21 mouse cellular contexts compared by ENCODE assay signal in genomic region chr5:110102853-110103625, GRCm38 (mm10). TPM values are rescaled to one million over a fixed set of nuclear protein-coding genes. Genes with fewer than 3 reads are reported as not detected.
DNase-seq lines count a peak whose midpoint lies in the region; ATAC-seq and TF ChIP-seq lines count a peak whose summit lies in the region.
"Had no signal": no experiment of that assay in that cellular context is flagged by ENCODE, and none has a peak within 500 bp of the region (broad histone marks: within the 10 kb centered on the region; RNA-seq: fewer than 3 reads in every experiment).

No protein-coding gene starts in this region.

- 95% methylated on average over 19 of the region's 19 CpGs for WGBS in kidney, embryonic 14.5 days

- intact Hi-C loops in left cerebral cortex, postnatal 10 days (cut with DNase I), result no loop called here
- intact Hi-C loops in left cerebral cortex, adult 2 months (cut with DNase I), result loop anchor here (10.0 kb wide), 2 partner anchors 108 to 1448 kb away; partner anchors contain the start of gene Zfp932

- peak; percentile 6 for DNase-seq in adrenal gland, adult 8-10 months
- DNase-seq in adrenal gland, postnatal 36 days, result no peak
- DNase-seq in left cerebral cortex, postnatal 10 days (ENCODE audit: extremely low spot score in 1 of 2, low spot score in 2 of 2), result peak; percentile 1 to 36
- no peak for DNase-seq in left cerebral cortex, adult 2 months (ENCODE audit: extremely low spot score in 1 of 2, low spot score in 2 of 2)
- DNase-seq in R1 (ENCODE audit: low read depth, low spot score), result peak; percentile 31
- DNase-seq in right cerebral cortex, postnatal 14 days, result peak; percentile 13
- DNase-seq in kidney, adult 11 months, result no peak
- DNase-seq: gastrocnemius, postnatal 10 days; heart, postnatal 4 days; kidney, adult 18-20 months; kidney, postnatal 14 days; left cerebral cortex, postnatal 4 days; lung, adult 18-20 months; lung, postnatal 14 days; thymus, postnatal 4 days had no signal

- no peak overlapping the region for H3K4me3 ChIP-seq in left cerebral cortex, adult 2 months
- H3K4me3 ChIP-seq in kidney, embryonic 14.5 days (ENCODE audit: low read length), result no peak overlapping the region
- H3K4me3 ChIP-seq: embryonic facial prominence, embryonic 15.5 days; heart, adult 2 months; layer of hippocampus, adult 2 months had no signal

- no peaks in the 10 kb centered on the region for H3K27me3 ChIP-seq in kidney, embryonic 14.5 days (ENCODE audit: control insufficient read depth, insufficient read depth, low read length)
- H3K27me3 ChIP-seq: embryonic facial prominence, embryonic 15.5 days had no signal

- H3K4me2 ChIP-seq in kidney, embryonic 14.5 days (replicated peaks; ENCODE audit: low read depth, low read length), result no peak overlapping the region

- TF ChIP-seq CTCF in left cerebral cortex, adult 2 months (IDR thresholded peaks at IDR 0.05), result no peak

- H3K9ac ChIP-seq in kidney, embryonic 14.5 days (ENCODE audit: low read depth, low read length), result no peak overlapping the region
- H3K9ac ChIP-seq: embryonic facial prominence, embryonic 15.5 days had no signal

- H3K9me3 ChIP-seq in kidney, embryonic 14.5 days (ENCODE audit: control insufficient read depth, low read length), result no peaks in the 10 kb centered on the region

- ATAC-seq in kidney, embryonic 14.5 days (ENCODE audit: low FRiP score, low TSS enrichment), result no peak

- H3K36me3 ChIP-seq in kidney, embryonic 14.5 days (ENCODE audit: control insufficient read depth, insufficient read depth, low read length), result peaks cover 38% of the 10 kb centered on the region

- H3K4me1 ChIP-seq in kidney, embryonic 14.5 days (ENCODE audit: control insufficient read depth, insufficient read depth, low read length), result peaks cover 24% of the 10 kb centered on the region

- H3K27ac ChIP-seq in left cerebral cortex, adult 2 months, result no peak overlapping the region
- H3K27ac ChIP-seq in kidney, embryonic 14.5 days (ENCODE audit: low read depth, low read length), result no peak overlapping the region
- H3K27ac ChIP-seq: embryonic facial prominence, embryonic 15.5 days; forebrain, embryonic 10.5 days; heart, adult 2 months; layer of hippocampus, adult 2 months had no signal

RNA-seq across cellular contexts. Expression of gene Plcxd1, which starts 3.3 kb away (rescaled TPM):
- under 1 TPM in 3 of 4 experiments, not detected in 1; 0.10 to 0.83 (median 0.22) TPM for total RNA-seq in adrenal gland, adult 8-10 months (2022)
- total RNA-seq in adrenal gland, postnatal 36 days (2021), result under 1 TPM in 1 of 2 experiments, not detected in 1; 0.10 TPM
- total RNA-seq in left cerebral cortex, postnatal 10 days (2021), result 1 to 10 TPM; 5.4 to 7.3 TPM
- total RNA-seq in left cerebral cortex, adult 2 months (2021), result 1 to 10 TPM; 9.3 to 9.5 TPM
- 1.2 and 1.4 TPM in 2 replicates for polyA plus RNA-seq in kidney, embryonic 14.5 days (2014; fragmentation: Nextera tagmentation; extraction: Ambion mirVana)
- total RNA-seq: heart, adult 2 months; heart, postnatal 4 days had no signal

RNA-seq across cellular contexts. Expression of gene Gtpbp6, which starts 5.0 kb away (rescaled TPM):
- 10 to 100 TPM; 58.4 to 73.9 (median 65.9) TPM for total RNA-seq in adrenal gland, adult 8-10 months (2022)
- 10 to 100 TPM; 50.6 to 71.9 TPM for total RNA-seq in adrenal gland, postnatal 36 days (2021)
- total RNA-seq in left cerebral cortex, postnatal 10 days (2021), result 10 to 100 TPM; 95.4 to 100.0 TPM
- 100 to 1,000 TPM; 107 to 108 TPM for total RNA-seq in left cerebral cortex, adult 2 months (2021)
- polyA plus RNA-seq in kidney, embryonic 14.5 days (2014; fragmentation: Nextera tagmentation; extraction: Ambion mirVana), result 32.1 and 32.5 TPM in 2 replicates

RNA-seq across cellular contexts. Expression of gene Zfp605, which starts 6.9 kb away (rescaled TPM):
- 1 to 10 TPM; 5.7 to 9.0 (median 7.7) TPM for total RNA-seq in adrenal gland, adult 8-10 months (2022)
- total RNA-seq in adrenal gland, postnatal 36 days (2021), result 1 to 10 TPM; 6.5 to 6.9 TPM
- total RNA-seq in left cerebral cortex, postnatal 10 days (2021), result 10 to 100 TPM; 17.0 to 17.1 TPM
- 10 to 100 TPM; 15.9 to 16.7 TPM for total RNA-seq in left cerebral cortex, adult 2 months (2021)
- 5.2 and 6.1 TPM in 2 replicates for polyA plus RNA-seq in kidney, embryonic 14.5 days (2014; fragmentation: Nextera tagmentation; extraction: Ambion mirVana)

RNA-seq across cellular contexts. Expression of gene Gm35315, which starts 8.8 kb away (rescaled TPM):
- total RNA-seq in adrenal gland, adult 8-10 months (2022), result 1 to 10 TPM in 2 of 4 experiments, under 1 TPM in 2; 0.52 to 2.7 (median 1.6) TPM
- total RNA-seq in adrenal gland, postnatal 36 days (2021), result under 1 TPM; 0.10 to 0.49 TPM
- 1 to 10 TPM in 1 of 2 experiments, under 1 TPM in 1; 0.84 to 1.1 TPM for total RNA-seq in left cerebral cortex, postnatal 10 days (2021)
- total RNA-seq in left cerebral cortex, adult 2 months (2021), result under 1 TPM; 0.42 to 0.59 TPM
- 1.5 and 1.6 TPM in 2 replicates for polyA plus RNA-seq in kidney, embryonic 14.5 days (2014; fragmentation: Nextera tagmentation; extraction: Ambion mirVana)
- total RNA-seq: heart, adult 2 months; heart, postnatal 4 days had no signal
- polyA plus RNA-seq: heart, adult 2 months had no signal

RNA-seq across cellular contexts. Expression of gene Gm17655, which starts 30.7 kb away (rescaled TPM):
- total RNA-seq in adrenal gland, adult 8-10 months (2022), result 10 to 100 TPM in 1 of 4 experiments, 1 to 10 TPM in 3; 6.7 to 19.1 (median 8.3) TPM
- total RNA-seq in adrenal gland, postnatal 36 days (2021), result 1 to 10 TPM; 4.7 to 5.9 TPM
- 10 to 100 TPM in 1 of 2 experiments, 1 to 10 TPM in 1; 9.6 to 12.0 TPM for total RNA-seq in left cerebral cortex, postnatal 10 days (2021)
- 10 to 100 TPM in 1 of 2 experiments, 1 to 10 TPM in 1; 9.3 to 10.0 TPM for total RNA-seq in left cerebral cortex, adult 2 months (2021)
- 5.1 and 5.3 TPM in 2 replicates for polyA plus RNA-seq in kidney, embryonic 14.5 days (2014; fragmentation: Nextera tagmentation; extraction: Ambion mirVana)
- polyA plus RNA-seq: liver, adult 2 months had no signal

Comparison
In these comparisons a context has a peak if more than half of its experiments do, and no peak if none do; other contexts are left out.
1. DNase-seq: peak in adrenal gland, adult 8-10 months (single experiment), left cerebral cortex, postnatal 10 days (2 of 2), R1 (single experiment) and right cerebral cortex, postnatal 14 days (single experiment); none in adrenal gland, postnatal 36 days (0 of 2), left cerebral cortex, adult 2 months (0 of 2) and kidney, adult 11 months (single experiment).